Mouse (Mus musculus): ENCODE results near the gene Aifm1.

Gene Aifm1

DNA sequence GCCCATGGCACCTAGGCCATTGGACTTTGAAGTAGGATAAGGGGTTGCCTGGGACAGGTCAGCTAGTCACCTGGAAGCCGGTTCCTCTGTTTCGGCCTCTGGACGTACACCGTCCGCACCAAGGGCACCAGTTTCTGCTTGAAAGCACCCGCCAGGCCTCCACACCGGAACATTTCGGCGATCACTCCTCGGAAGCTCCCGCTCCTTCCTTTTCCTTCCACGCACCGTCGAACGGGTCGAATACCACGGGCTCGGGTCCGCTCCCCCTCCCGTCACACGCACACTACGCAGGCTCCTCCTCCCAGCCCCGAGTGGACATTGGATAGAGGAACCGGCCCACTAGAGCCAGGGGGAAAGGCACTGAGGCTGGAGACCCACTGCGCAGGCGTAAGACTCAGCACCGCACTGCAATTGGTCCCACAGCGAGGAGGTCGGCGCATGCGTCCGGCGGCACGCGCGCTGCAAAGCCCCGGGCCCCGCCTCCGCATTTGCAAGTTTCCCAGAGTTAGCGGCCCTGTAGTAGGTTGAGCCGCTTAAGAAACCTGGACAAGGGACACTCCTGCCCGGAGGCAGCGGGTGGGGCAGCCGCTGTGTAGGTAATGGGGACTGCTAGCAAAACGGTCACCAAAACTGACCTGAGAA lies at the start of gene Aifm1:
Gene Aifm1 (minus strand): TSS at position 398 of the 642 bp plus-strand sequence.
- DNase-seq (ENCODE audit: low spot score) = peak; percentile 91

DNA sequence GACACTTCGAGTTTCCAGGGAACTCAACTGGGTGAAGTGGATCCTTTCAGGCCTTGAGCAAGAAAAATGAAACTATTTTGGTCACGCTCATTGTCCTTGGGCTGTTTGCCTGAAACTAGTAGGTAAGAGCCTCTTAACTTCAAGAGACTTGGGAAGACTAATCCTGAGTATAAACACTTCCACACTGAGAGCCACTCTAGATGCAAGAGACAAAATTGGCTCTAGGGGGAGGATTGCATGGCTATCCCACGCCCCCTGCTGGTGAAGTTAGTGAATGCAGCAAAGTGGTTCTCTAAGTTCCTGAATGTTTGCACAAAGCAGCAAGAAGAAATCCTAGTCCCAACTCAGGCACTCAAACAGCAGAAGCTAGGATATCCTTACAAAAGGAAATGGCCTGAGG lies 18.8 kb upstream of the Aifm1 start:
- peak; percentile 81 for DNase-seq (ENCODE audit: low spot score)

DNA sequence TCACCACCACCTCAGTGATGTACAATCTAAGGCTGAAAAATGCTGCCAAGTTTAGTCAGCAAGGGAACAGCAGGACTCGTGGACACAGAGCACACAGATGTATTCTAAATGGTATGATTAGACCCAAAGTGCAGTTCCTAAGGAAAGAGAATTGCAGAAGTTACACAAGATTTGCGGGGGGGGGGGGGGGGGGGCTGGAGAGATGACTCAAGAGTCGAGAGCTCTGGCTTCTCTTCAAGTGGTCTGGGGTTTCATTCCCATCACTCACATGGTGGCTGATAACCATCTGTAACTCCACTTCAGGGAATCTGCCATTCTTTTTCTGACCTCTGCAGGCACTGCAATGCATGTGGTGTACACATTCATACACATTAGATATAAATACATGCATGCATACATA lies 13.1 kb upstream of the Aifm1 start:
- no peak for DNase-seq (ENCODE audit: low spot score)

- DNase-seq (ENCODE audit: low spot score) = no peak
Measured at GRCm38 (mm10) chrX:48525866-48526265, 12.5 kb upstream of the Aifm1 start.

DNA sequence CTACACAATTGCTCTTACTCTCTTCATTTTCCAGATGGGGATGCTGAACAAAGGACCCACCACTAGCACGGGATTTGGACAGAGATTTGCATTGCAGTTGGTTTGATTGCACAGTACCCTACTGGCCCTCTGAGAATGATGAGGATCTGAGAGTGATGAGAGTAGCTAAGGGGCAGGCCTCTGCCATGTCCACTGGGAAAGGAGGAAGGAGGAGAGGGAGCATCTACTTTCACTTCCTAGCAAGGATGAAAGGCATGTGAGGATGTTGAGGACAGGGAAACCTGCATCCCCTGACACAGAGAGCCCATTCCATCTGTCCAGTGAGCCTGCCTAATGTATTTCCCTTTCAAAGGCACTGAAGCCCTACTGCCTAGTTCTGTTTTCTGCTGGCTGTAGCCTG lies 12.0 kb upstream of the Aifm1 start:
- no peak for DNase-seq (ENCODE audit: low spot score)

DNA sequence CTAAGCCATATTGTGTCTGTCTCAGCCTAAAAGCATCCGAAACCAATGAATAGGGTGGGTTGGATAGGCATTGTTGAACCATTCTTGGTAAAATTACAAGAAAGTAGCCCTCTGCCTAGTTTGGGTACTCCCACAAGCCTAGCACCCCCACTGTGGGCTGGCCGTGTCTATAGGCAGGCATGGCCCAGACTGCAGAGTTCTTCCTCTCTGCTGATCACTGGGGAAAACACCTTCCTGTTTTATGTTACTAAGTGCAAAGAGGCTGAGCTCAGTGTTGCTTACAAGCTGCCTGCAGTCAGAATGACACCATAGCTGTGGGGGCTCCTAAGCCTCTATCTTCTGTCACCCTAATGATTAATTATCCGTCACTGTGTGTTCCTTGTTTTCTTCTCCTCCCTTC lies 10.1 kb upstream of the Aifm1 start:
- no peak for DNase-seq (ENCODE audit: low spot score)

GRCm38 (mm10) chrX:48521651-48522050 lies 8.3 kb upstream of the Aifm1 start:
- DNase-seq (ENCODE audit: low spot score) = no peak

GRCm38 (mm10) chrX:48519549-48520085 lies 6.3 kb upstream of the Aifm1 start:
- no peak for DNase-seq (ENCODE audit: low spot score)

GRCm38 (mm10) chrX:48518808-48519548 lies 5.6 kb upstream of the Aifm1 start, which contains the start of gene Rab33a:
Gene Rab33a, plus strand, starts transcription at chrX:48519285.
- DNase-seq (ENCODE audit: low spot score) = peak; percentile 52

- peak; percentile 67 for DNase-seq (ENCODE audit: low spot score)
Measured at GRCm38 (mm10) chrX:48518211-48518807, 4.9 kb upstream of the Aifm1 start.

GRCm38 (mm10) chrX:48513824-48514223 lies 461 bp upstream of the Aifm1 start:
- peak; percentile 21 for DNase-seq (ENCODE audit: low spot score)

GRCm38 (mm10) chrX:48493763-48494162 lies 19.6 kb downstream of the Aifm1 start:
- DNase-seq (ENCODE audit: low spot score) = no peak

- no peak for DNase-seq (ENCODE audit: low spot score)
Measured at GRCm38 (mm10) chrX:48481687-48482086, 31.7 kb downstream of the Aifm1 start.

- no peak for DNase-seq (ENCODE audit: low spot score)
Measured at GRCm38 (mm10) chrX:48481095-48481494, 32.3 kb downstream of the Aifm1 start.

DNA sequence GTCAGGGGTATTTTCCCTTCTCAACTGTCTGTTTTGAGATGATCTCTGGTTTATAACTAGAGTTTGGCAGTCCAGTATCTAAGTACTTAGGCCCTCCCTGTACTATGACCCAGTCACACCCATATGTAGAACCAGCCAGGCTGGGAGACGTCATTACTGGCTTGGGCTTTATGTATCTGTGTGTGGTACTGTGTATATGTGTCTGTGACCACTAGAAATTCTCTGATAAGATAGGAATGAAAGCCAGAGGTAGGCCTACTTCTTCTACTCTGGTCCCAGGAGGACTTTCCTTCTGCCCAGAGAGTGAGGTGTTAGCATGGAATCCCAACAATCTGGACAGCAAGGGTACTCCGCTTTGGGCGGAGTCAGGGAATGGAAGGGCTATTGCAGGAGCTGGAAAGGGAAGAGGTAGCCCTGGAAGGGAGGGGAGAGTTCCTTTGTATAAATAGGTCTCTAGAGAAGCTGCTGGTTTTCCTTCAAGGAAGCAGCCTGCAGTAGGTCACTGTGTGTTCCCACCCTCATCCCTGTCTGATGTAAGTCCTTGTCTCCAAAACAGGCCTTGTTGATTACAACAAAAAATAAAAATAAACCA lies 45.9 kb downstream of the Aifm1 start:
- no peak for DNase-seq (ENCODE audit: low spot score)

- DNase-seq (ENCODE audit: low spot score) = no peak
Measured at GRCm38 (mm10) chrX:48466174-48466573, 47.2 kb downstream of the Aifm1 start.

- DNase-seq (ENCODE audit: low spot score) = no peak
Measured at GRCm38 (mm10) chrX:48464436-48464835, 48.9 kb downstream of the Aifm1 start.

GRCm38 (mm10) chrX:48463636-48464035 lies 49.7 kb downstream of the Aifm1 start:
- DNase-seq (ENCODE audit: low spot score) = no peak

DNA sequence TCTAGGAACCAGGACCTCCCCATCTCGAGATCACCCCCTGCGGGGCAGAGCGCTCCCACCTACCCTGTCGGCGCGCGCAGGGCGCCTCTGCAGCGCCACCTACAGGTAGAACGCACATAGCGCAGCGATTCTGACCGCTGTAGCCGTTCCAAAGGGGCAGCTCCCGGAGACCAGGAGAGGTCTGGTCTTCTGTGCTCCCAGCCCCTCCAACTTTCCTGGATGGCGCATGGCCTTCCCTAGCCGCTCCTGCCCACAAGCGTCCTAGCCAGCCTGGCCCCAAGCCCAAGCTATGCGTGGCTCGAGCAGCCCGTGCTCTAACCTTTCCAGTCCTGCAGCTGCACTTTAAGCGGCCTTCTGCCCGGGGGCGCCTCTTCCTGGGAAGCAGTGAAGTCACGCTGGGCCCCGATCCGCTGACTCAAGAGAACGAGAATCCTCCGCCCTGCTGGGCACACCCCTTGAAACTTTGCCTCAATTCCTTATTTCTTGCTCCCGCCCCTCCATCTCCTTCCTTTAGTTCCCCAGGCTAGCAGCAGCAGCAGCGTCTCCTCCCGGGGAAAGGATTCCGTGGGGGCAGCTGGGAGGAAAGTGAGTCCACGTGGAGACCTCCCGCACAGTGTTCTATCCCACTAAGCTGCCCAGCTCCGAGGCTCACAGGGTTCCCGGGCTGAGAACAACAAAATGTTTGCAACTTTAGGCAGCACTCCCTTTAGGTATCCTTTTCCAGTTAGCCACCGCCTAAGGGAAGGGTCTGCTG lies 50.4 kb downstream of the Aifm1 start, which contains the start of gene Elf4:
Gene Elf4 (minus strand): TSS at position 379 of the 754 bp plus-strand sequence.
- DNase-seq (ENCODE audit: low spot score) = peak; percentile 81

GRCm38 (mm10) chrX:48462297-48462696 lies 51.1 kb downstream of the Aifm1 start:
- DNase-seq (ENCODE audit: low spot score) = no peak

GRCm38 (mm10) chrX:48461006-48461405 lies 52.4 kb downstream of the Aifm1 start:
- DNase-seq (ENCODE audit: low spot score) = no peak

- no peak for DNase-seq (ENCODE audit: low spot score)
Measured at GRCm38 (mm10) chrX:48460496-48460895, 52.9 kb downstream of the Aifm1 start.
